Mouse (Mus musculus): ENCODE results near the gene Rnft1. TPM values are rescaled to one million over a fixed set of nuclear protein-coding genes. Genes with fewer than 3 reads are reported as not detected.
"Not testable (repeated sequence)": the region's sequence is repeated elsewhere in the genome, so short reads cannot be mapped to it uniquely, and the experiment has no call there.

Rnft1 gene
- polyA plus RNA-seq, 1 experiment from 2014 or later, result 44.9 TPM

GRCm38 (mm10) chr11:86532834-86533233 lies 48.4 kb downstream of the Rnft1 start:
- Histone ChIP-seq H3K27me3 (no peaks in the 10 kb centered on the region), H3K9me3 (no peaks in the 10 kb centered on the region), H3K9ac (no peak overlapping the region), H3K27ac (no peak overlapping the region), H3K4me2 (replicated peaks) (no peak overlapping the region), H3K4me3 (no peak overlapping the region), H3K4me1 (no peaks in the 10 kb centered on the region), H3K36me3 (peaks cover 45% of the 10 kb centered on the region)
- 80% methylated on average over 1 of the region's 1 CpGs for WGBS
- ATAC-seq (ENCODE audit: low FRiP score, low read depth), result no peak

GRCm38 (mm10) chr11:86533302-86533701 lies 48.8 kb downstream of the Rnft1 start:
- not testable (repeated sequence) for ATAC-seq (ENCODE audit: low FRiP score, low read depth); H3K27me3 ChIP-seq; H3K9ac ChIP-seq; H3K4me3 ChIP-seq; H3K4me2 ChIP-seq (replicated peaks); H3K27ac ChIP-seq; H3K4me1 ChIP-seq; H3K9me3 ChIP-seq
- 91% methylated on average over 6 of the region's 6 CpGs for WGBS
- H3K36me3 ChIP-seq, result peaks cover 43% of the 10 kb centered on the region

- Histone ChIP-seq H3K27me3 (no peaks in the 10 kb centered on the region), H3K9ac (no peak overlapping the region), H3K9me3 (no peaks in the 10 kb centered on the region), H3K36me3 (peaks cover 34% of the 10 kb centered on the region), H3K4me3 (no peak overlapping the region), H3K4me1 (no peaks in the 10 kb centered on the region), H3K4me2 (replicated peaks) (no peak overlapping the region), H3K27ac (no peak overlapping the region)
- no peak for ATAC-seq (ENCODE audit: low FRiP score, low read depth)
- WGBS, result 92% methylated on average over 5 of the region's 5 CpGs
Observed at GRCm38 (mm10) chr11:86534201-86534910, 49.9 kb downstream of the Rnft1 start.

GRCm38 (mm10) chr11:86538786-86539185 lies 54.3 kb downstream of the Rnft1 start:
- H3K4me3 ChIP-seq, result no peak overlapping the region
- no peaks in the 10 kb centered on the region for H3K9me3 ChIP-seq
- H3K36me3 ChIP-seq, result peaks cover 6% of the 10 kb centered on the region
- H3K27ac ChIP-seq, result no peak overlapping the region
- ATAC-seq (ENCODE audit: low FRiP score, low read depth), result no peak
- 76% methylated on average over 4 of the region's 4 CpGs for WGBS
- no peaks in the 10 kb centered on the region for H3K27me3 ChIP-seq
- no peak overlapping the region for H3K4me2 ChIP-seq (replicated peaks)
- H3K4me1 ChIP-seq, result peaks cover 20% of the 10 kb centered on the region
- no peak overlapping the region for H3K9ac ChIP-seq

GRCm38 (mm10) chr11:86539716-86540475 lies 55.4 kb downstream of the Rnft1 start:
- Histone ChIP-seq H3K9me3 (no peaks in the 10 kb centered on the region), H3K27me3 (no peaks in the 10 kb centered on the region), H3K36me3 (peaks cover 5% of the 10 kb centered on the region; the same call in 1 of the 2 replicates), H3K27ac (no peak overlapping the region), H3K4me1 (peaks cover 20% of the 10 kb centered on the region), H3K4me3 (no peak overlapping the region), H3K9ac (no peak overlapping the region), H3K4me2 (replicated peaks) (no peak overlapping the region)
- ATAC-seq (ENCODE audit: low FRiP score, low read depth), result no peak
- WGBS, result 91% methylated on average over 6 of the region's 6 CpGs

- Histone ChIP-seq H3K4me3 (no peak overlapping the region), H3K4me1 (peaks cover 23% of the 10 kb centered on the region)
- 90% methylated on average over 2 of the region's 2 CpGs for WGBS
Observed at GRCm38 (mm10) chr11:86540476-86540845, 56.0 kb downstream of the Rnft1 start.

GRCm38 (mm10) chr11:86542851-86543250 lies 58.4 kb downstream of the Rnft1 start:
- Histone ChIP-seq H3K4me2 (replicated peaks) (peak overlapping the region; percentile 89), H3K4me3 (no peak overlapping the region), H3K27ac (no peak overlapping the region), H3K4me1 (peaks cover 27% of the 10 kb centered on the region), H3K27me3 (no peaks in the 10 kb centered on the region), H3K9me3 (no peaks in the 10 kb centered on the region), H3K36me3 (peaks cover 3% of the 10 kb centered on the region; the same call in 1 of the 2 replicates), H3K9ac (no peak overlapping the region)
- 47% methylated on average over 1 of the region's 1 CpGs for WGBS
- ATAC-seq (ENCODE audit: low FRiP score, low read depth), result no peak

More at GRCm38 (mm10) chr11:86540476-86540845, 56.0 kb downstream of the Rnft1 start:
- Histone ChIP-seq H3K9ac (no peak overlapping the region), H3K27me3 (no peaks in the 10 kb centered on the region), H3K4me2 (replicated peaks) (no peak overlapping the region), H3K9me3 (no peaks in the 10 kb centered on the region), H3K27ac (no peak overlapping the region), H3K36me3 (peaks cover 5% of the 10 kb centered on the region; the same call in 1 of the 2 replicates)
- no peak for ATAC-seq (ENCODE audit: low FRiP score, low read depth)

GRCm38 (mm10) chr11:86543960-86544638 lies 59.6 kb downstream of the Rnft1 start:
- Histone ChIP-seq H3K4me1 (peaks cover 27% of the 10 kb centered on the region), H3K9ac (peak overlapping the region; percentile 96), H3K27me3 (no peaks in the 10 kb centered on the region), H3K27ac (peak overlapping the region; percentile 82), H3K36me3 (peaks cover 4% of the 10 kb centered on the region), H3K9me3 (no peaks in the 10 kb centered on the region), H3K4me3 (peak overlapping the region; percentile 92), H3K4me2 (replicated peaks) (peak overlapping the region; percentile 89)
- WGBS, result under 1% methylated on average over 42 of the region's 50 CpGs
- ATAC-seq (ENCODE audit: low FRiP score, low read depth), result peak; percentile 59; the same call in 1 of the 2 replicates

GRCm38 (mm10) chr11:86544639-86545299 lies 60.3 kb downstream of the Rnft1 start, which contains the start of the genes Rps6kb1 and Tubd1:
Gene Rps6kb1, minus strand, starts transcription at chr11:86544805.
Gene Tubd1, plus strand, starts transcription at chr11:86544991.
- ATAC-seq (ENCODE audit: low FRiP score, low read depth), result peak; percentile 98
- WGBS, result under 1% methylated on average over 43 of the region's 43 CpGs

GRCm38 (mm10) chr11:86545556-86545955 lies 61.1 kb downstream of the Rnft1 start:
- Histone ChIP-seq H3K9ac (peak overlapping the region; percentile 51), H3K4me1 (peaks cover 27% of the 10 kb centered on the region), H3K27me3 (no peaks in the 10 kb centered on the region), H3K9me3 (no peaks in the 10 kb centered on the region), H3K4me3 (peak overlapping the region; percentile 92), H3K27ac (no peak overlapping the region), H3K36me3 (peaks cover 18% of the 10 kb centered on the region), H3K4me2 (replicated peaks) (peak overlapping the region; percentile 61)
- no peak for ATAC-seq (ENCODE audit: low FRiP score, low read depth)
- 80% methylated on average over 8 of the region's 8 CpGs for WGBS

More at GRCm38 (mm10) chr11:86544639-86545299, 60.3 kb downstream of the Rnft1 start, which contains the start of the genes Rps6kb1 and Tubd1:
- H3K27ac ChIP-seq, result peak within 1 kb of the TSS; percentile 82
- peak within 1 kb of the TSS; percentile 96 for H3K9ac ChIP-seq
- H3K4me2 ChIP-seq (replicated peaks), result peak within 1 kb of the TSS; percentile 89
- H3K27me3 ChIP-seq, result no peaks in the 10 kb centered on the region
- no peaks in the 10 kb centered on the region for H3K9me3 ChIP-seq
- peaks cover 10% of the 10 kb centered on the region for H3K36me3 ChIP-seq
- H3K4me1 ChIP-seq, result peaks cover 27% of the 10 kb centered on the region
- H3K4me3 ChIP-seq, result peak within 1 kb of the TSS; percentile 92

- Histone ChIP-seq H3K9me3 (no peaks in the 10 kb centered on the region), H3K27me3 (no peaks in the 10 kb centered on the region), H3K4me3 (no peak overlapping the region), H3K4me2 (replicated peaks) (no peak overlapping the region), H3K27ac (no peak overlapping the region), H3K36me3 (peaks cover 23% of the 10 kb centered on the region), H3K4me1 (peaks cover 21% of the 10 kb centered on the region), H3K9ac (no peak overlapping the region)
- 88% methylated on average over 1 of the region's 1 CpGs for WGBS
- ATAC-seq (ENCODE audit: low FRiP score, low read depth), result no peak
Observed at GRCm38 (mm10) chr11:86547412-86547811, 63.0 kb downstream of the Rnft1 start.

Data from limb, embryonic 13.5 days (tissue).